Mouse (Mus musculus): Measurements from ENCODE around the gene Gm15097.
"Not testable (repeated sequence)": the region's sequence is repeated elsewhere in the genome, so short reads cannot be mapped to it uniquely, and the experiment has no call there.

The Gm15097 gene

DNA sequence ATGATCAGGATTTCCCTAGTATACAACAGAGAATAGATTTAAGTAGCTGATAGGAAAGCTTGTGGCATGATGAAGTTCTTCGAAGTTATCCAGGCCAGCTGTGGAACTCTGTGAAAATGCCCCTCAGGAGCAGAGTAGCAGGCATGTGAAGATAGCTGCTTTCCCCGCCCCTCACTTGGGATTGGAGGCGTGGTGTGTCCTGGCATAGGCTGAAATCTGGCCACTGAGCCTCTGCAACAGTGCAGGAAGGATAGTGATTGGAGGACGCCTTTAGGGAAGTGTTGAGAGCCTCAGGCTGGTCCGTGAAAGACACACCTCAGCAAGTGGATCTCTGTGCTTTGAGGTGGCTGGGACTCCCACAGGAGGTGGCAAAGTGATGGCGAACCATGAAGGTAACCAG lies at the start of gene Gm15097:
Gm15097 (plus strand) TSS at position 301 of the 400 bp plus-strand sequence.
- not testable (repeated sequence) for DNase-seq

- peak; percentile 0 for DNase-seq
Observed at GRCm38 (mm10) chrX:149762853-149763252, 21.4 kb upstream of the Gm15097 start.

- DNase-seq = not testable (repeated sequence)
Observed at GRCm38 (mm10) chrX:149811178-149811577, 26.9 kb downstream of the Gm15097 start.
